Mouse (Mus musculus): ENCODE results near the gene Npvf. TPM values are rescaled to one million over a fixed set of nuclear protein-coding genes. Genes with fewer than 3 reads are reported as not detected.

Npvf gene
- polyA plus RNA-seq (2012; rRNA removed), result 0.44 and 0.53 TPM in 2 replicates

DNA sequence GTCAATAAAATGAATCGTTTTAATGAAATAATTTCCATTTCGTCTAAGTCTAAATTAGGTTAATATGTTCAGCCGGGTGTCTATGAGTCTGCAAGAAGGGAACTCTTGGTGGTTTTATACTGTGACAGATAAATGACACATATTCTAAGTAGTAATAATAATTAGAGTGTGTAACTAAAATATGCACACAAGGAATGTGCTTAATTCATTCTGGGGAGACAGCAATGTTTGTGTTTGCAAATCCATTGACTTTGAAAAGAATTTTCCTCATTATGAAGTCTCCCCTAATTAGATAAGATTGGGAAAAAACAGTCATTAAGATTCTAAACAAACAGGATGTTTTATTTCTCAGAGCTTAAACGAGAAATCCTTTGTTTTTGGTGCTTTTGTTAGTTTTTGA lies at the start of gene Npvf:
Npvf (minus strand) TSS at position 84 of the 400 bp plus-strand sequence.

Other genes with a start within 250 kb of the Npvf start
- gene Osbpl3, start 198.2 kb downstream of the Npvf start, polyA plus RNA-seq (2012; rRNA removed), result 11.3 and 12.8 TPM in 2 replicates
- 56.7 and 65.1 TPM in 2 replicates for gene Cycs, start 87.9 kb downstream of the Npvf start, polyA plus RNA-seq (2012; rRNA removed)
- 2.5 and 2.8 TPM in 2 replicates for gene 4921507P07Rik, start 57.8 kb downstream of the Npvf start, polyA plus RNA-seq (2012; rRNA removed)

Measured in central nervous system, embryonic 18 days (tissue).